Mouse (Mus musculus): ENCODE results near the gene Chrng.

- TF ChIP-seq POLR2A (IDR thresholded peaks at IDR 0.05; ENCODE audit: insufficient read length, low read depth): no peak
- no peak for TF ChIP-seq USF1 (IDR thresholded peaks at IDR 0.05; ENCODE audit: low read depth)
- TF ChIP-seq E2F4 (IDR thresholded peaks at IDR 0.05; ENCODE audit: insufficient read depth): no peak
- peak; percentile 14 to 72 (median 65) for TF ChIP-seq MYOD1 (IDR thresholded peaks at IDR 0.05; ENCODE audit: control insufficient read depth in 1 of 3, insufficient read length in 2 of 3, low read depth in 2 of 3)
- TF ChIP-seq MYOG (IDR thresholded peaks at IDR 0.05; ENCODE audit: control insufficient read depth in 1 of 3, insufficient read depth in 1 of 3, insufficient read length in 2 of 3, low read depth in 2 of 3): peak in 2 of 3 experiments; percentile 47 to 74
- no peak for TF ChIP-seq REST (IDR thresholded peaks at IDR 0.05; ENCODE audit: insufficient read depth, insufficient read length)
Measured at GRCm38 (mm10) chr1:87203779-87204178, 678 bp upstream of the Chrng start.
